Mouse (Mus musculus) kidney, postnatal 14 days (tissue): ENCODE results near the gene As3mt.
"Not testable (repeated sequence)": the region's sequence is repeated elsewhere in the genome, so short reads cannot be mapped to it uniquely, and the experiment has no call there.

Experiments used
- DNase-seq: peaks from one replicate; pipeline ENCODE4 v3.0.0; 2022; ENCODE audit warnings: mixed read lengths

The As3mt gene

GRCm38 (mm10) chr19:46701156-46701555 lies 6.1 kb upstream of the As3mt start:
- peak; percentile 47 for DNase-seq

DNA sequence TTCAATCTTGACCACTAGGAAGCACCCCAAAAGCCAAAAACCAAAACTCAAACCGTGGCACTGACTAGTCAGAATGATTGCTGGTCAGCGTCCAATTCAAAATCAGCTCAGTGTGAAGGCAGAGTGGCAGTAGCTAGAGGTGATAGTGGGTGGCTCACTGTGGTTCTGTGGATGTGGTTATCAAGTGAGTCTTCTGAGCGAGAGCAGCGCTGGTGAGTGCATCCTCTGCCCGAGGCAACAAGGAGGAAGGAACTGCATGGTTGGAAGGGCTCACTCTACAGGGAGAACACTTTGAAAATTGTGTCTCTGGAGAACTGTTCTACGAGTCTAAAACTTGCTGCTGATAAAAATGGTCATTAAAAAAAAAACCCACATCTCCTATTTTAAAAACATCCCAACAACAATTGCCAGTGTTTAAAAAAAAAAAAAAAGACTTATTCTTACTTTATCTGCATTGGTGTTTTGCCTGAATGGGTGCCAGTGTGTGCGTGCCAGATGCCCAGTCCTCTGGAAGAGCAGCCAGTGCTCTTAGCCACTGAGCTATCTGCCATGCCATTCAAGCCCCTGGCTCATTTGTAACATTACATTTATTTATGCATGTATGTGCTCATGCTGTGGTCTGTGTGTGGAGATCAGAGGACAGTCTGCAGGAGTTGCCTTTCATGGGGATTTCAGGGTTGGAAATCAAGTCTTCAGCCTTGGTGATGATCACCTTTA lies 1.3 kb upstream of the As3mt start:
- DNase-seq = no peak

DNA sequence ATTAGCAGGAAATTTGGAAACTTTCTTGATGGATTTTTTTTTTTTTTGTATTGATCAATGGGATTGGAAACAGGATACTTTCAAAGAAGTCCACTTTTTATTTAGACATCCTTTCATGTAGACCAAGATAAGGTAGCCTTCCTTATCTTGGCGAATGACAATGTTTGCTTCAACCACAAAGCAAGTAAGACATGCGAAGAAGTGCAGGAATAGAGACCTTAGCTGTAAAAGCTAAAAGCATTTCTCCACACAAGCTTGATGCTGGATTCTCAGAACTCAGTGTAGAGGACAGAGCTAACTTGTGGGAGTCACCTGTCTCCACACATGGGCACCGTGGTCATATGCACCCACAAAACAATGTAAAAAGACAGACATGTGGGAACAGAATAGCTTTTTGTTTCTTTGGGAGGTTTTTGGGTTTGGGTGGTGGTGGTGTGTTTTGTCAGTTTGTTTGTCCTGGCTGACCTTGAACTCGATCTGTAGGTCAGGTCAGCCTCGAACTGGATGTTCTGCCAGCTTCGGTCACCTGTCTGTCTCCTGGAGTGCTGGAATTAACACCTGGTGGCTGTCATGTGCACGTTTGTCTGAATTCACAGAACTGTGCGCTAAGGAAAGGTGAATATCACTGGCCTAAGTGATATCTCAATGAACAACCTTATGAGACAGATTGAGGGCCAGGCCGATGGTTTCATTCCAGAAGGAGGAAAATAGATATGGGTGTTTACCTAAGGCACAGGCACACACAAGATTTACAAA lies 540 bp upstream of the As3mt start:
- no peak for DNase-seq

DNA sequence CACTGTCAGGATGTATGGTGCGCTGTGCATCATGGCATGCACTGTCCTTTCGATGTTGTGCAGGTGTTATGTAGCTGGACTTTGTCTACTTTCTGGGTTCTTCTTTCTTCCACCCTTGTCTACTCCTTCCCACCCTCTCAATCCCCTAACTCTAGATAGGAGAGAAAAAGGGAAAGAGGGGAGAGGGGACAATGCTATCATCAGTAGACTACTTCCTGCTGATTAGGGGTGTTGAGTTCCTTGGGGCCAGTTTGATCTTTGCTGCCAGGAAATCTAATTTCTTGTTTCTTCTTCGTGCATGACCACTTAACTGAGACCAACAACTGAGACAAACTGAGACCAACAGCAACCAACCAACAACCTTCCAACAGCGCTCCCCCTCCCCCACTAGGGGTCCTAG lies 3.4 kb downstream of the As3mt start:
- DNase-seq = no peak

DNA sequence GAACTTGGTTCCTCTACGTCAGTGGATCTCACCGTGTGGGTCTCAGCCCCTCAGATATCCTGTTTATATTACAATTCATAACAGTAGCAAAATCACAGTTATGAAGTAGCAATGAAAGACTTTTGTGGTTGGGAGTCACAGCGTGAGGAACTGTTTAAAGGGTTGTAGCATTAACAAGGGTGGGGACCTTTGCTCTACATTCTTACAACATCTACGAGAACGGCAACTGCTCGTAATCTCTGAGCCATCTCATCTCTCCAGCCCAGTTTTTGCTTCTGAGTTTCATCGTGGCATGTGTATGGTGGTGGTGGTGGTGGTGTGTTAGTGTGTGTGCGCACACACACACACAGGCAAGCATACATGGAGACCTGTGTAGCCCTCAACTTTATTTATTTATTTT lies 7.0 kb downstream of the As3mt start:
- no peak for DNase-seq

DNA sequence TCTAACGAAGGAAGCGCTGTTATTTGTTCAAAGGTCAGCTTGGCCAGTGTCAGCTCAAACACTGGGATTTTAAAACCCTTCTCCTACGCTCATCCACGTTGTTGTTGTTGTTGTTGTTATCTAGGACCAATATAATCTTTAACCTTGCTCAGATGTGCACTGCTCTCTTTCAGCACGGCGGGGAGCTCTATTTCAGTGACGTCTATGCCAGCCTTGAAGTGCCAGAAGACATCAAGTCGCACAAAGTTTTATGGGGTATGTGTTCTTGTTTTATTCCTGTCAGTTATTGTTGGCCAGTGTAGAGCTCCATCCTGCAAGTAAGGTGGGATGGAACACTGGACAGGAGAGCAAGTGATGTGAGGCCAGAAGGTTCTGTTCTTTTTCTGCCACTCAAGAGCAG lies 7.8 kb downstream of the As3mt start:
- DNase-seq = no peak

GRCm38 (mm10) chr19:46718150-46718549 lies 10.9 kb downstream of the As3mt start:
- DNase-seq = no peak

GRCm38 (mm10) chr19:46724411-46724810 lies 17.2 kb downstream of the As3mt start:
- no peak for DNase-seq

- DNase-seq = no peak
These were observed 18.9 kb downstream of the As3mt start for GRCm38 (mm10) chr19:46726142-46726541.

DNA sequence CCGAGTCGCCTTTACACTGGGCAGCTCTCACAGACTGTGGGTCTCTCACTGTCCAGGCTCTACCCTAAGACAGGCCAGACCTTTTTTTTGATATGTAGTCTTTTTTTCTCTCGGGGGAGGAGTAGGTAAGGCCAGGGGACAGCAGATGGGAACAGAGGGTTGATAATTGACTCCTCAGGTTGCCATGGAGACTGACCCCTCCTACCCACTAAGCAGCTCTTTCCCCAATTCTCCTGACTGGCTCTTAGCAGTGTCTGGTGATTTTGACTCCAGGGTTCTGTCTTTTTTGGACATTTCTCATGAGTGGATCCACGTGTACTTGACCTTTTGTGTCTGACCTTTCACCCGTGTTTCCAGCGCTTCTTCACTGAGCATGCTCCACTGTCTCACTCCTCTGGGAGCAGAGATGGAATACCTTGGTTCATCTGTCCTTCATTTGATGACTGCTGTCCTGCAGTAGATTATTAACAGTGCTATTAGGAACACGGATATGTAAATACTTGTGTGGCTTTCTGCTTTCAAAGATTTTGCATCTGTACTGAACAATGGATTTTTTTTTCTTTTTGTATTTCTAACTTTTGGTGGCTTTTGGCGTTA lies 20.0 kb downstream of the As3mt start:
- DNase-seq = peak; percentile 56

GRCm38 (mm10) chr19:46727945-46728540 lies 20.8 kb downstream of the As3mt start:
- no peak for DNase-seq

GRCm38 (mm10) chr19:46728909-46729308 lies 21.7 kb downstream of the As3mt start:
- DNase-seq = no peak

GRCm38 (mm10) chr19:46731351-46731750 lies 24.1 kb downstream of the As3mt start:
- no peak for DNase-seq

GRCm38 (mm10) chr19:46732673-46733072 lies 25.4 kb downstream of the As3mt start:
- not testable (repeated sequence) for DNase-seq

DNA sequence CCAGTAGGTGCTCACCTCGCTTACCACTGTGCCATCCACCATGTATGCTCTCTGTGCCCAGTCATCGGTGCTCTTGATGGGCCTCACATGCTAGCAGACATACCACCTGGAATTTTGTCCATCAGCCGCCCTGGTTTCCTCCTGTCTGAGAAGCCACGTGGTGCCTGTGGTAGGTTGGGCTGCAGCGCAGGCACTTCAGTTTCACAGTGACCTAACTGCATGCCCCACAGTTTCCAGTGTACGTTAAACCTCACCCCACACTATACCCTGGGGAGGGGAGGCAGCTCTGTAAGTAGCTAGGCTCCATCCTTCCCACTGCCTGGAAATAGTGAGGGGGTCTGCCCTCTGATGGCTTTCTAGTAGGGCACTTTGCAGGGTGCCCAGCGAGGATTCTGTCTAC lies 26.4 kb downstream of the As3mt start:
- no peak for DNase-seq

- DNase-seq = no peak
These were observed 28.0 kb downstream of the As3mt start for GRCm38 (mm10) chr19:46735241-46735640.

- no peak for DNase-seq
These were observed 29.8 kb downstream of the As3mt start for GRCm38 (mm10) chr19:46737106-46737505.

GRCm38 (mm10) chr19:46740341-46741008 lies 33.2 kb downstream of the As3mt start:
- peak; percentile 73 for DNase-seq

DNA sequence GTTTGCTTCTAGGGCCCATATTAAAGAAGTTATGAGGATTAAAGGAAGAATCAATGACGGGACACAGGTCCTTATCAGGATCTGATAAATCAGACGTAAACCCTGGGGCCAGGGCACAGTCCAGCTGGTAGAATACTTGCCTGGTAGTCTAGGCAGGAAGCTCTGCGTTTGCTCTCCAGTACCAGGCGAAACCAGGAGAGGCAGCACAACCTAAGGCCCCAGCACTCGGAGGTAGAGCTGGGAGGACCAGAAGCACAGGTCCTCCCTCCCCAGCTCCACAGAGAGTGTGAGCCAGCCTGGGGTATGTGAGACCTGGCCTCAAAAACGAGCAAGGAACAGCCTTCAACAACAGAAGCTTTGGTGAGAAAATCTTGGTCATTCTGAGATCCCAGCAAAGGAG lies 34.3 kb downstream of the As3mt start:
- DNase-seq = no peak

DNA sequence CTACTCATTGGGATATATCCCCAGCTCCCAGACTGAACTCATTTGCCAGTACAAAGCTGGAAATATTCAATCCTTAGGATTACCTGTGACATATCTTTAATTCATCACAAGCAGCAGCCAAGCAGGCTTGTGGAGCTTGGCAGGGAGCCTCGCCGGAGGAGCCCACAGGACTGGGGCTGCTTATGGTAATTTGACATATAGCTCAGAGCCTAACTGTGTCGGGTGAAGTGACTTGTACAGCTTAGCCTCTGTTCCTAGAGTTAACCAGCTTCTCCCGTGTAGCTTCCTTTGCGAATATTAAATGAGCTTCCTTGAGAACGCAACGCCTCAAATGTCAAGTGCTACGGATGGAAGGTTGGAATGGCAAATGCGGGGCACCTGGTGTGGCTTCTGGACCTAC lies 37.4 kb downstream of the As3mt start:
- no peak for DNase-seq

DNA sequence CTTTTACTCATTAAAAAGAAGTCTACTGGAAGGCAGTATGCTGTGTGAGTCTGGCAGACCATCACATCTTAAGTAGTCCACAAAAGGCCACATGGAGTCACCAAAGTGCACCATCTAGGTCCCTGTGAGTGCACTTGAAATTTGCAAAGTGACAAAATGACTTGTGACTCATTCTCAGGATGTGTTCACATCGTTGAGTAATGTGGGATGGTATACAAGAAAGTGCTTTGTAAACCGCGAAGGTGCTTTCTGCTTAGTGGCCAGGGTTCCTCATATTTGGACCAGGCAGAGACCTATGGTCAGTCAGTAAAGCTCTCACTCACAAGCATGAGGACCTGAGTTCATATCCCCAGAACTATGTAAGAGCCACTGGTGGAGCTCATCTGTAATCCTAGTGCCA lies 40.5 kb downstream of the As3mt start:
- DNase-seq = no peak

GRCm38 (mm10) chr19:46752235-46752634 lies 45.0 kb downstream of the As3mt start:
- no peak for DNase-seq

DNA sequence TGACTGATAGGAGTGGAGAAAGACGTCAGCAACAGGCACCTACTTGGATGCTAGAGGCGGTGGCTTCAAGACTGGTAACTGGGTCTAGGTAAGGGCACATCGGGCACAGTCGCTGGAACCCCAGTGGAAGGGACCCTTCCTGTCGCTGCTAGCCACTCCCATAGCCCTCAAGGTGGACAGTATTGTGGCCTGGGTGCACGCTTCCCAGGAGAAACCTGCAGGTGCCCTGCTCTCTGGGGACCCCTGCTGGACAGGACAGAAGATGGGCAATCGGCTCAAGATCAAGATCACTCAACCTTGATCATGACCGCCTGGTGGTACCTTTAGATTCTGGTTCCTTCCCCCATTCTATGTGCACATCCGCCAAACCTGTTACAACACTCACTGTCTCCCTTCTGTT lies 47.8 kb downstream of the As3mt start:
- DNase-seq = peak; percentile 60
